Mouse (Mus musculus): ENCODE measurements around the gene E130309D02Rik.

The E130309D02Rik gene

GRCm38 (mm10) chr5:143311886-143312285 is 3.3 kb downstream of the E130309D02Rik start:
- DNase-seq (ENCODE audit: extremely low read depth, insufficient read length, low spot score) = peak; percentile 67

GRCm38 (mm10) chr5:143309916-143310315 is 5.2 kb downstream of the E130309D02Rik start:
- no peak for DNase-seq (ENCODE audit: extremely low read depth, insufficient read length, low spot score)

- DNase-seq (ENCODE audit: extremely low read depth, insufficient read length, low spot score) = no peak
Measured at GRCm38 (mm10) chr5:143308825-143309224, 6.3 kb downstream of the E130309D02Rik start.

DNA sequence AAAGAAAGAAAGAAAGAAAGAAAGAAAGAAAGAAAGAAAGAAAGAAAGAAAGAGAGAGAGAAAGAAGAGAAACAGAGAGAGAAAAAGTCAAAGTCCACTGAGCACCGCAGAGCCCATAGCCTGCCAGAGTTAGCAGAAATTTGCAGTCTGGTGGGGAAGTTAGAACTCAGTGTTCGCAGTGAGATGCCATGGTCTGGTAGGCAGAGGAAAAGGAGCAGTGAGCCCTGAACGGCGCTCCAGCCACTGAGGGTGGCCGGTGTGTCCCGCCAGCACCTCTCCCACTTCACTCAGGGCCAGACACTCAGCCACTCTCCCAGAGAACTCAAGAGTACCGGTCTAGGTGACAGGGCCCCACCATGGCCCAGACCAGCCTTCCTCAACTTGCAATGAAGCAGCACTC is 10.9 kb downstream of the E130309D02Rik start:
- DNase-seq (ENCODE audit: extremely low read depth, insufficient read length, low spot score) = no peak

GRCm38 (mm10) chr5:143301296-143301695 is 13.9 kb downstream of the E130309D02Rik start:
- peak; percentile 33 for DNase-seq (ENCODE audit: extremely low read depth, insufficient read length, low spot score)

GRCm38 (mm10) chr5:143299686-143300085 is 15.5 kb downstream of the E130309D02Rik start:
- no peak for DNase-seq (ENCODE audit: extremely low read depth, insufficient read length, low spot score)

DNA sequence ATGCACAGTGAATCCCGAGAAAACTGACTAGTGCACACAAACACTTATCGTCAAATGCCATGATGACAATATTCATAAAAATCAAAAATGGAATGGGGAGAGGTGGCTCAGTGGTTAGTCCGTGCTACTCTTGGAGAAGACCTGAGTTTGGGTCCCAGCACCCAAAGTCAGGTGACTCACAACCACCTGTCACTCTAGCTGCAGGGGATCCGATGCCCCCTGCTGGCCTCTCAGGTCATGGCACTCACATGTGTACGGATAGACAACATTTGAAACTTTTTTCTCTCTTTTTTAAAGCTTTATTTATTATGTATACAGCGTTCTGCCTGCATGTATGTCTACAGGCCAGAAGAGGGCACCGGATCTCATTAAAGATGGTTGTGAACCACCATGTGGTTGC is 16.8 kb downstream of the E130309D02Rik start:
- DNase-seq (ENCODE audit: extremely low read depth, insufficient read length, low spot score) = no peak

GRCm38 (mm10) chr5:143297986-143298385 is 17.2 kb downstream of the E130309D02Rik start:
- no peak for DNase-seq (ENCODE audit: extremely low read depth, insufficient read length, low spot score)

DNA sequence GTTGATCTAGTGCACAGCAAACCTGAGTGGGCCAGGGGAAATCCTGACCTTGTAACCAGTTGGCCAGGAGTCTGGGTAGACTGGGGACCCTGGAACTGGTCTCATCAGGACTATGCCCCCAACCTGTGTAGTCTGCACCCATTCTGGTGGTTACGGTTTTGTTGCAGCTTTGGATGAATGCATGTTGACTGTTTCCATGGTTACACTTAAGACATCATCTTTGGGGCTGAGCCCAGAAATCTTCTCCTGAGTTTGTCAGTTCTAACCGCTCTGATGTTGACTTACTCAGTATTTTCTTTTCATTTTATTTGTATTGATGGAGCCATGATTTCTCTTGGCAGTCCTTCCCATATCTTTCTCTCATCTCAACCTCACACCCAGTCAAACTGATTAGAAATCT is 19.8 kb downstream of the E130309D02Rik start:
- DNase-seq (ENCODE audit: extremely low read depth, insufficient read length, low spot score) = no peak

GRCm38 (mm10) chr5:143294862-143295261 is 20.3 kb downstream of the E130309D02Rik start:
- no peak for DNase-seq (ENCODE audit: extremely low read depth, insufficient read length, low spot score)

- no peak for DNase-seq (ENCODE audit: extremely low read depth, insufficient read length, low spot score)
Measured at GRCm38 (mm10) chr5:143293404-143293803, 21.8 kb downstream of the E130309D02Rik start, which contains the start of gene Zfp853. Gene Zfp853, minus strand, starts transcription at chr5:143293623.

DNA sequence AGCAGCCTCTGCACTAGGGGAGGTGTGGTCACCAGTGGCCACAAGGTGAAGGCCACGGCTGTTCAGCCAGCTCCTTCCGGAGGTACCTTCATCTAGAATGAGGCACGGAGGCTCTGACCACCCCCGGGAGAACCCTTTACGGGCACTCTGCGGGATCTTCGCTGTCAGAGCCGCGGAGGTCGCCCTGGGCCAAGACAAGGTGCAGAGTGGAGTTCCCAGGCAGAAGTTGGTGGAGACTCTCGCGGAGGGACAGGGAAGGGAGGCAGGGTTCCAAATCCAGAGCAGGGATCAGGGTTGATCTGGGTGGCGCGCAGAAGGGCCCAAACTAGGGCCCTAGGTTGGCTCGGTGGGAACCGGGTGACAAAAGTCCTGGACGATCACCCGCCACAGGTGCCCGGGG is 22.3 kb downstream of the E130309D02Rik start:
- no peak for DNase-seq (ENCODE audit: extremely low read depth, insufficient read length, low spot score)

GRCm38 (mm10) chr5:143289299-143289698 is 25.9 kb downstream of the E130309D02Rik start:
- no peak for DNase-seq (ENCODE audit: extremely low read depth, insufficient read length, low spot score)

GRCm38 (mm10) chr5:143288378-143288911 is 26.7 kb downstream of the E130309D02Rik start:
- no peak for DNase-seq (ENCODE audit: extremely low read depth, insufficient read length, low spot score)

- no peak for DNase-seq (ENCODE audit: extremely low read depth, insufficient read length, low spot score)
Measured at GRCm38 (mm10) chr5:143287774-143288328, 27.3 kb downstream of the E130309D02Rik start.

DNA sequence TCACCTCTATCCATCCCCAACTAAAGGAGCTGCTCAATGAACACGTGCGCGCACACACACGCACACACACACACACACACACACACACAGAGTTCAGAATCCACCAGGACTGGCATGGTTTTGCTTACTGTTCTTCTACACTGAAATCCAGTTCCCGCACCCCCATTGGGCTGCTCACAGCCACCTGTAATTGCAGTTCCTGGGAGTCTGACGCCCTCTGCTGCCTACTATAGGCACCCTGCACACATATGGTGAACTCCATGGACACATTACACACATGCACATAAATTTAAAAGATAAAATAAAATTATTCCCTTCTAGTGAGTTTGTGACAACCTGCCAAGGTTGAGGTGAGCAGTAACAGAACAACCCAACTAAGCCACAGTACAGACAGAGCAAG is 30.4 kb downstream of the E130309D02Rik start:
- DNase-seq (ENCODE audit: extremely low read depth, insufficient read length, low spot score) = no peak

DNA sequence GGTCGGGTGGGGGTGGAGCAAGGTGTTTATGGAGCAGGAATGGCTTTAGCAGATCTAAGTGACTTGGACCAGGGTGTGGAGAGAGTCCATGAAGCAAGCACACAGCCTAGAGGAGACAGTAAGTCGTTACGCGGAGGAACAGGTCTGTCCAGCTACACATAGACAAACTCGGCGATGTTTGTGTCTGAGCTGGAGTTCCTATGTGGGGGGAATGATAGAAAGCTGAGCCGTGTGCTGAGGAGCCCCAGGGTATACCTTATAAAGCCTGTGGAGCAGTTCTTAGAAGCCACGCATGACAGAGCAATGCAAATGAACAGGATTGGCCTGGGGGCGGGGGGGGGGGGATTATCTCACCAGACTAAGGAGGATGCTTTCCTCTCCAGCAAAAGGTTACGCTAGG is 35.9 kb downstream of the E130309D02Rik start:
- DNase-seq (ENCODE audit: extremely low read depth, insufficient read length, low spot score) = no peak

DNA sequence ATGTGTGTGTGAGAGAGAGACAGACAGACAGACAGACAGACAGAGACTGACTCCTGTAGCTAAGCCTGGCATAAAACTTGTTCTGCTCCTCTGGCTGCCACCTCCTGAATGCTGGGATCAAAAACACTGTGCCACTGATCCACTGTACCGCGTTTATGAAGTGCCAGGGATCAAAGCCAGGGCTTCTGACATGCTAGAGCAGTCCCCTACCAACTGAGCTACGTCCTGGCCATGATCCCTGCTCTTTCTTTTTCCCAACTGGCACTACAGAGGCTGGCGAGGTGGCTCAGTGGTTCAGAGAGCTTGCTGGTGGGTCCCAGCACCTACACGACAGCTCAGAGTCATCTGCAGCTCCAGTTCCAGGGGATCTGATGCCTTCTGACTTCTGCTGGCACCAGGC is 39.4 kb downstream of the E130309D02Rik start:
- no peak for DNase-seq (ENCODE audit: extremely low read depth, insufficient read length, low spot score)

GRCm38 (mm10) chr5:143272540-143273330 is 42.4 kb downstream of the E130309D02Rik start:
- peak; percentile 30 for DNase-seq (ENCODE audit: extremely low read depth, insufficient read length, low spot score)

DNA sequence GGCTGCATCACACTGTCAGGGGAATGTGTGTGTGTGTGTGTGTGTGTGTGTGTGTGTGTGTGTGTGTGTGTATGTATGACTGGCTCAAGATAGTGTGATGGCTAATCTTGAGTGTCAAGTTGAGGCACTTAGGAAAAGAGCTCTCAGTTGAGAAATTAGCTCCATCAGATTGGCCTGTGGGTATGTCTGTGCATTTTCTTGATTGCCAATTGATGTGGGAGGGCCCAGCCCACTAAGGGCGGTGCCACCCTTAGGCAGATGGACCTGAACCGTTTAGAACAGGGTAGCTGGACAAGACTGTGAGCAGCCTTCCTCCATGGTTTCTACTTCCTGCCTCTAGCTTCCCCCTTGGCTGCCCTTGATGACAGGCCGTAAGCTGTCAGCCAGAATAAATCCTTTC is 43.1 kb downstream of the E130309D02Rik start:
- no peak for DNase-seq (ENCODE audit: extremely low read depth, insufficient read length, low spot score)

DNA sequence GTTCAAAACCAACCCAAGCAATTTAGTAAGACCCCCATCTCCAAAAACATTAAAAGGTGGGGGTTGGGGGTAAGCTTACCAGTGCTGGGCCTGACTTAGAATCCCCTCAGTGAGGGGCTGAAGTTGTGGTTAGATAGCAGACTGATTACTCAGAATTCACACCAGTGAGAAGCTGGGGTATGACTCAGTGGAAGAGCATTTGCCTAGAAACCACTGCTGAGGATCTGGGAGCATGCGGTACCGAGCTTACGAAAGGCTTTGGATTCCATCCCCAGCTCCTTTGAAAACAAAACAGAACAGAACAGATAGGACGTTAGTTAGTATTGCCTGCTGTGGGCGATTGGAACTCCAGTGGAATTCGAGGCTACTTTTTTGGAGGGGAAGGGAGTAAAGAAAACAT is 43.5 kb downstream of the E130309D02Rik start:
- peak; percentile 78 for DNase-seq (ENCODE audit: extremely low read depth, insufficient read length, low spot score)

GRCm38 (mm10) chr5:143270151-143270519 is 45.0 kb downstream of the E130309D02Rik start:
- no peak for DNase-seq (ENCODE audit: extremely low read depth, insufficient read length, low spot score)

Data from 3134 (cell line).